Mouse (Mus musculus) intestine, embryonic 16.5 days (tissue): ENCODE results near the gene Coro2b. TPM values are rescaled to one million over a fixed set of nuclear protein-coding genes. Genes with fewer than 3 reads are reported as not detected.

ENCODE experiments used
- ATAC-seq: fragments of 200-750 bp; cut with Nextera tagmentation; 2 replicates; pipeline ENCODE4 v1.8.0; 2017; ENCODE audit warnings: moderate TSS enrichment, moderate library complexity
- H3K27ac ChIP-seq: fragments of 300-500 bp; sonication (generic); 2 replicates; pipeline ENCODE4 v1.5.1; 2014; ENCODE audit warnings: mild to moderate bottlenecking, low read length
- H3K27me3 ChIP-seq: fragments of 300-500 bp; sonication (generic); replicated peaks from 2 replicates; pipeline ENCODE4 v1.6.1; 2014; ENCODE audit warnings: low read length, control low read depth, mixed read lengths; ENCODE audit not compliant: control insufficient read depth, insufficient read depth
- H3K36me3 ChIP-seq: fragments of 300-500 bp; sonication (generic); 2 replicates; pipeline ENCODE4 v1.6.1; 2014; ENCODE audit warnings: low read length, control low read depth; ENCODE audit not compliant: control insufficient read depth, insufficient read depth
- H3K4me1 ChIP-seq: fragments of 300-500 bp; sonication (generic); 2 replicates; pipeline ENCODE4 v1.6.1; 2014; ENCODE audit warnings: low read length, control low read depth, mixed read lengths; ENCODE audit not compliant: control insufficient read depth, insufficient read depth
- H3K4me2 ChIP-seq: fragments of 300-500 bp; sonication (generic); 2 replicates; pipeline ENCODE4 v1.6.1; 2014; ENCODE audit warnings: low read depth, low read length, control low read depth
- H3K4me3 ChIP-seq: fragments of 300-500 bp; sonication (generic); 2 replicates; pipeline ENCODE4 v1.5.1; 2014; ENCODE audit warnings: mild to moderate bottlenecking, low read length
- H3K9ac ChIP-seq: fragments of 300-500 bp; sonication (generic); 2 replicates; pipeline ENCODE4 v1.6.1; 2014; ENCODE audit warnings: low read depth, low read length
- H3K9me3 ChIP-seq: fragments of 300-500 bp; sonication (generic); 2 replicates; pipeline ENCODE4 v1.6.1; 2016; ENCODE audit warnings: low read length, control low read depth; ENCODE audit not compliant: control insufficient read depth
- WGBS: fragments of 180-500 bp; shearing (Covaris S2); extraction: QIAGEN DNeasy Blood & Tissue Kit; methylation state at CpG from one replicate; pipeline ENCODE4 v1.1.7; 2014; 5-methylcytosine and 5-hydroxymethylcytosine counted together
- polyA plus RNA-seq: library from polyadenylated mRNA; unstranded; fragments of >200 nt; fragmentation: Nextera tagmentation; extraction: Ambion mirVana; gene quantifications from 2 replicates; pipeline ENCODE4 v1.2.1, GENCODE M21; 2015

The Coro2b gene
- polyA plus RNA-seq, 1 experiment from 2014 or later, result 8.2 TPM

DNA sequence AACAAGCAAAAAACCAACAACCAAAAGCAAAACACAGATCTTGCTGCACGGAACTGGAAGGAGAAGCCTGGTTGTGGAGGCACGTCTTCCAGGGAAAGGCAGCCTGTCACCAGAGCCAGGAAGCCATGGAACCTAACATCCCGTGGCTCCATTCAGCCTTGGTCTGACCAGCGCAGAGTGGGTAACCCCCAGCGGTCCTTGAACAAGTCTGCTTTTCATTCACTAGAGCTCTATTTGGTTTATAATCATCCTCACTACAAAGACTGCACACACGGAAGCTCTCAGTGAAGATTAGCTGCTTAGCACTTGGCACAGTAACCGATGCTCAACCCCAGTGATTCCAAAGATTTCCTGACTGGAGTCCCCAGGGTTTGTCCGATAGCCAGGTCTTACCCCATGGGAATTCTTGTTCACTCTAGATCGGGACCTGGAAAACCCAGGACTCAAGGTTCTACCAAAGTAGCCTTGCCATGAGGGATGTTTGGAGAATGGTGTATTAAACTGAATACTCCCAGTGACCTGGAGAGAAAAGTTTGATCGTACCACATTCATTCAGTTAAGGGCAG lies 154.2 kb downstream of the Coro2b start:
- H3K27ac ChIP-seq, result no peak overlapping the region
- H3K9me3 ChIP-seq, result no peaks in the 10 kb centered on the region
- H3K9ac ChIP-seq, result no peak overlapping the region
- ATAC-seq, result no peak
- 76% methylated on average over 10 of the region's 10 CpGs for WGBS
- H3K4me2 ChIP-seq, result no peak overlapping the region
- 0 out of 2 replicates have a peak, but pooled peaks cover 5% of the 10 kb centered on the region for H3K36me3 ChIP-seq
- H3K27me3 ChIP-seq, result no peaks in the 10 kb centered on the region
- no peak overlapping the region for H3K4me3 ChIP-seq
- peaks cover 5% of the 10 kb centered on the region; the same call in 1 of the 2 replicates for H3K4me1 ChIP-seq

DNA sequence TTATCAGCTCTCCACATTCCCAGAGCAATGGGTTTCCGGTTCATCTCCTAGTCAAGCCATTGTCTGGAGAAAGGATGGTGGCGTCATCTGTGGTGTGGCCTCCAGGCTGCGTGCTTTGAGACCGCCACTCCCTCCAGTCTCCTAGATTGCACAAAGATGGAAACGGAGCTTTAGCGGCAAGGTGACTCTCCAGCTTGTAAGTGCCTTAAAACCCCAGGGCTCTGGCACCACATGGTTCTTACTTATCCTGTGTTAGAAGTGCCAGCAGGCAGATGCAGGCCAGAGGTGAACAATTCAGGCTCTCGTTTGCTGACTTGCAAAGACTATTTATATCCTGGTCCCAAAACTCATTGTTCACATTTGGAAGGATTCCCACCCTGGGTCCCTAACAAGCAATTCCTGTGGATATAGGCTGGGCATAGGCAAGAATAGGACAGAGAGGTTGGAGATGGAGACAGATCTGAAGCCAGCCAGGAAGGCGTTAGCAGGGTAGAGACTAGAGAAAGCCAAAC lies 155.4 kb downstream of the Coro2b start:
- peak; percentile 76 for ATAC-seq
- no peaks in the 10 kb centered on the region for H3K4me1 ChIP-seq
- H3K27me3 ChIP-seq, result no peaks in the 10 kb centered on the region
- 0 out of 2 replicates have a peak, but pooled peaks cover 5% of the 10 kb centered on the region for H3K36me3 ChIP-seq
- 54% methylated on average over 8 of the region's 8 CpGs for WGBS
- H3K9me3 ChIP-seq, result no peaks in the 10 kb centered on the region
- no peak overlapping the region for H3K9ac ChIP-seq
- H3K4me2 ChIP-seq, result no peak overlapping the region
- H3K27ac ChIP-seq, result no peak overlapping the region
- no peak overlapping the region for H3K4me3 ChIP-seq

DNA sequence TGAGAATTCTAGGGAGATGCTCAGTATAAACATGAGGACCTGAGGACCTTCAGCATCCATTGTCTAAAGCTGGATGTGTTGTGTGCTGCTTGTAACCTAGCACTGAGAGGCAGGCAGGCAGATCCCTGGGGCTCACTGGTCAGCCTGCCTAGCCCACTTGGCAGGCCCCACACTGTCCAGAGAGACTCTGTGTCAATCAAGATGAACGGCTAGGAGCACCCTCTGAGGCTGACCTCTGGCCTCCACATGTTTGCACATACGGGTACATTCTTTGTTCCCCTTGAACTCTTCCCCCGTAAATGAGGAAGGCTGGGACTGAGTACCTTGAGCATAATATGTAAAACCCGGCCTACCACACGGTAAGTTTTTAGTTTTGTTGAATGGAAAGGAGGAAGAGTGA lies 156.5 kb downstream of the Coro2b start:
- no peak overlapping the region for H3K4me2 ChIP-seq
- 49% methylated on average over 5 of the region's 5 CpGs for WGBS
- no peak overlapping the region for H3K9ac ChIP-seq
- ATAC-seq, result no peak
- no peaks in the 10 kb centered on the region for H3K4me1 ChIP-seq
- H3K27ac ChIP-seq, result no peak overlapping the region; the same call in 1 of the 2 replicates
- H3K4me3 ChIP-seq, result no peak overlapping the region
- H3K9me3 ChIP-seq, result no peaks in the 10 kb centered on the region
- 0 out of 2 replicates have a peak, but pooled peaks cover 5% of the 10 kb centered on the region for H3K36me3 ChIP-seq
- H3K27me3 ChIP-seq, result no peaks in the 10 kb centered on the region

DNA sequence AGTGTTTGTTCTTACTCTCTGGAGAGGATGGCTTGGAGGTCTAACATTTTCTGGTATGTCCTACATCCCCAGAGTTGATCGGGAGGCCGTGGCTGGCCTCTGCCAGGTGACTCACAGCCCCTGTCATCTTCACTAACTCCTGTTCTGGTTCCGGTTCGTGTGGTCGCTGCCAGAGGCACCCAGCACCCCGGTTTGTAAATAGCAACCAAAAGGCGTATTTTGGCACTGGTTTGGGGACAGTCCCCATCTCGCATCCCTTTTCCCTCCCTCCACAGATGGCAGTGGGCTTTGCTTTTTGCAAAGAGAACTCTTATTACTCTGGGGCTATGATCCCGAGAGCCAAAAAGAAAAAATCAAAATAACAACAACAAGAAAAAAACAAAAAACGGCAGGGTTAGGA lies 158.9 kb downstream of the Coro2b start:
- Histone ChIP-seq H3K27me3 (no peaks in the 10 kb centered on the region), H3K27ac (no peak overlapping the region), H3K4me1 (peaks cover 20% of the 10 kb centered on the region), H3K9ac (no peak overlapping the region), H3K4me2 (no peak overlapping the region), H3K4me3 (no peak overlapping the region), H3K36me3 (peaks cover 9% of the 10 kb centered on the region; the same call in 1 of the 2 replicates), H3K9me3 (no peaks in the 10 kb centered on the region)
- ATAC-seq, result no peak
- 87% methylated on average over 10 of the region's 10 CpGs for WGBS

DNA sequence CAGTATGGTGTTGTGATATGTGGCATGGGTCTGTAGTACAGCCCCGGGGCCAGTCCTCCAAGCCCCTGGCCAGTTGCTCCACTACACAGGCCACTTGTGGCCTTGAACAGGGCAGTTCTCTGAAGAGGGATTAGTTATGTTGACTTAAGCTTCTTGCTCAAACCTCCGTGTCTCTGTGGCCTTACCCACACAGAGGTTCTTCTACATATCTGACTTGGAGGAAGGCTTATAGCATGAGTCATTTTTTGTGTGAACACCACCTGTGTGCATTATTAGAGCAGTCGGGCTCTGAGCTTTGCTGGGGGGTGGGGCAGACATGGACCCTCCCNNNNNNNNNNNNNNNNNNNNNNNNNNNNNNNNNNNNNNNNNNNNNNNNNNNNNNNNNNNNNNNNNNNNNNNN lies 162.6 kb downstream of the Coro2b start:
- Histone ChIP-seq H3K9ac (no peak overlapping the region), H3K4me3 (no peak overlapping the region; the same call in 1 of the 2 replicates), H3K36me3 (peaks cover 4% of the 10 kb centered on the region; the same call in 1 of the 2 replicates), H3K4me2 (peak overlapping the region; percentile 19), H3K27ac (peak overlapping the region; percentile 52), H3K9me3 (no peaks in the 10 kb centered on the region), H3K27me3 (no peaks in the 10 kb centered on the region), H3K4me1 (peaks cover 45% of the 10 kb centered on the region)
- 55% methylated on average over 3 of the region's 3 CpGs for WGBS
- peak; percentile 51 for ATAC-seq

DNA sequence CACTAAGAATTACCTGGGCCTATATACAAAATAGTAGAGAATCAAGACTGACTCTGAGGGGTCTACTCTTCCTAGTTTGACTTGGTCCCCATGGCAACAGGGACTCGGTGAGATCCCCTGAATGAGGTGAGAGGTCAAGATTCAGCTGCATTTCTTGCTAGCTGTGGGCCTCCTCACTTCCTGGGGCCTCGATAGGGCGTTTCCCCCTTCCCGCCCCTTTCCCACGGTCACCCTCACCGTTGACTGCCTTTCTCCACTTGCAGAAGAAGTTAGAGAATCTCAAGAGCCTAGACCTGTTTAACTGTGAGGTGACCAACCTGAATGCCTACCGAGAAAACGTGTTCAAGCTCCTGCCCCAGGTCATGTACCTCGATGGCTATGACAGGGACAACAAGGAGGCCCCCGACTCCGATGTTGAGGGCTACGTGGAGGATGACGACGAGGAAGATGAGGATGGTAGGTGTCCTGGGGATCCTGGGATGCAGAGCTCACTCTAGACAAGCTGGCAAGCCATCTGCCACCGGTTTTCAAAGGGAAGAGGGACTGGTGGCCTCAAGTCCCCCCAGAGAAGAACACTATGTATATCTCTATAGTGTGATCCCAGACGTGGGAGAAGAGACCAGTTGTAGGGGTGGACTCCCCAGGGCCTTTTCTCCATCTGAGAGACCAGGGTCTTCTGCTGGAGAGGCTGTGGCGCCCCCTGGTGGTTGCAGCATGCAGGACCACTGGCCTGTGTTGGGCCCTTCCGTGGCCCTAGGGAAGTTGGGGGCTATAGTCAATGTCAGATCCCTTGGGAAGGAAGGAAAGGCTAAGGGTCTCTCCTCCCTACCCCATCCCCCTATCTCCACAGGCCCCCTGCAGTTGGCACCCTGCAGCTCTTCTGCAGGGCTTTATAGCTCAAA lies 163.4 kb downstream of the Coro2b start:
- WGBS, result 58% methylated on average over 18 of the region's 18 CpGs
- Histone ChIP-seq H3K9ac (no peak overlapping the region), H3K4me3 (no peak overlapping the region), H3K9me3 (no peaks in the 10 kb centered on the region), H3K27me3 (no peaks in the 10 kb centered on the region), H3K36me3 (peaks cover 4% of the 10 kb centered on the region; the same call in 1 of the 2 replicates), H3K4me2 (no peak overlapping the region), H3K4me1 (peaks cover 51% of the 10 kb centered on the region), H3K27ac (peak overlapping the region; percentile 52)
- no peak for ATAC-seq

DNA sequence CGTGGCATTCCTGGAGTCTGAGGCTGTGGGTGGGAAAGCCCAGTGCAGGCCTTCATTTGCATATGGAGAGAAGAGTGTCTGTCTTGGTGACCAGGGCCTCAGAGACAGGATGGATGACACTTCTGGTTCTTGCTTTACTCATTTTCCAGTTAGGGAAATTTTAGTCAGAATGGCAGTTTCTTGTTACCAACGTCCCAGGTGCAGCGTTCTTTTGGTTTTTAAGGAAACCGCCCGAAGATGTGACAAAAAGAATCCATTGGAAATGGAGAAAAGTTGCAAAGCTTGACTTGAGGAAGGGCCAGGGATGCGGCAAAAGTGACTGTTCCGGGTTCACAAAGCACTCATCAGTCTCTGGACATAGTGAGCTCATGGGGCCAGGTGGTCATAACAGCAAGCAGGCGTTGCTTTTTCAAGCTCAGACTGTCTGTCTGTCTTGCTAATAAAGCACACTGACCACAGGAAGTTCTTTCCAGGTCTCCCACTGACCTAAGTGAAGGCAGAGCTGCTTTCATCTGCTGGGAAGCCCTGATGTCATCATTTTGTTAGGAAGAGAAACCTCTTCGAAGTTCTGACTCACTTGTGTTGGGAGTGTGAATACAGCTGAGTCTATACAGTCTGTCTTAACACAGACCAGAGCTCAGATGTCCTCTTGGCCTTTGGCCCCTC lies 164.2 kb downstream of the Coro2b start:
- no peak overlapping the region for H3K4me2 ChIP-seq
- no peaks in the 10 kb centered on the region for H3K9me3 ChIP-seq
- 79% methylated on average over 9 of the region's 9 CpGs for WGBS
- no peaks in the 10 kb centered on the region for H3K27me3 ChIP-seq
- H3K4me1 ChIP-seq, result peaks cover 59% of the 10 kb centered on the region
- H3K4me3 ChIP-seq, result no peak overlapping the region
- H3K27ac ChIP-seq, result 0 out of 2 replicates have a peak overlapping the region, but pooled peaks have one; percentile 52
- peaks cover 4% of the 10 kb centered on the region; the same call in 1 of the 2 replicates for H3K36me3 ChIP-seq
- no peak for ATAC-seq
- no peak overlapping the region for H3K9ac ChIP-seq

DNA sequence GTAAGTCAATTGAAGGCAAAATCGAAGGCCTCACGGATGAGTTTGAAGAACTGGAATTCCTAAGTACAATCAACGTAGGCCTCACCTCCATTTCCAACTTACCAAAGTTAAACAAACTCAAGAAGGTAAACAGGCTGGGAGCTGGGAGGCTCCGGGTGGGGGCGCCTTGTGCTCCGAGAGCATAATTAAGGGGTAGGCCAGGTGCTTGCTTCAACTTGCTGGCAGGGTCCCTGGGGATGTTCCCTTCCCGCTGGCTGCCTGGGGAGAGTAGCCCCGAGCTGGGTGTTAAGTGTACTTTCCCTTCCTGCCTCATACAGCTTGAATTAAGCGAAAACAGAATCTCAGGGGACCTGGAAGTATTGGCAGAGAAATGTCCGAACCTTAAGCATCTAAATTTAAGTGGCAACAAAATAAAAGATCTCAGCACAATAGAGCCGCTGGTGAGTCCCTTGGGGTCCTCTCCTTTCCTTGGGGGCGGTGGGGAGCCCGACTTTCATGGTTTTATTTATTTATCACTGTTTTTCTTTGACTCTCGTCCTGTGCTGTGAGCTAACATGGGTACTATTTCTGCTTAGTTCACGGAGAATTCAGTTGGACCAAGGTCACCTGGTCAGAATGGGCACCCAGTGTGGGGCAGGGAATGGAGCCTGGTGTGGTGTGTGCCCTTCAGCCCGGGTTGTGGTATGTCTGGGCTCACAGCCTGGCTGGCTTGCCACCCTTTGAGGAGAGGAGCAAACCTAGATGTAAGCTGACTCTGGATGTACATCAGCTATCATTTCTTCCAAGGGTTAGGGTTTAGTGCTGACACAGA lies 164.9 kb downstream of the Coro2b start:
- Histone ChIP-seq H3K9me3 (no peaks in the 10 kb centered on the region), H3K4me1 (peaks cover 66% of the 10 kb centered on the region), H3K36me3 (peaks cover 4% of the 10 kb centered on the region; the same call in 1 of the 2 replicates), H3K27ac (no peak overlapping the region), H3K4me3 (no peak overlapping the region), H3K9ac (no peak overlapping the region), H3K27me3 (no peaks in the 10 kb centered on the region), H3K4me2 (no peak overlapping the region)
- ATAC-seq, result no peak
- WGBS, result 54% methylated on average over 16 of the region's 16 CpGs
